Mouse (Mus musculus): ENCODE results near the gene Lipa.

Lipa gene

DNA sequence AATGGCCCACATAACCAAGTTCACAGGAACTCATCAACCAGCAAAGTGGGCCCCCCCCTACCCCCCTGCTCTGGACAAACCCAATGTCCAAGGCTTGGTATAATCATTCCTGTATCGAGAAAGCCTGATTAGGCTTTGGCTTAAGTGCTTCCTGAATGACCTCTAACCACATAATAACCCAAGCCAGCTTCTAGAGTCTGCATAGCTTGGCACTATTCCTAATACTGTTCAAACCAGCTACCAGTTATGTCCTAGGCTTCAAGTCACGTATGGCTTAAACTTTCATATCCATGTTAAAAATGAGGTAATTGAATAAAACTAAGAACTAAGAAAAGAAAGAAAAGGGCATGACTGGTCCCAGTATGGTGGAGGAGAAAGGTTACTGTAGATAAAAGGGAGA, 10.9 kb downstream of the Lipa start:
- Histone ChIP-seq H3K27me3 (ENCODE audit: control insufficient read depth, insufficient read depth, low read length, poor library complexity, severe bottlenecking) (no peaks in the 10 kb centered on the region), H3K36me3 (ENCODE audit: control insufficient read depth, insufficient read depth, low read length, poor library complexity, severe bottlenecking) (no peaks in the 10 kb centered on the region; the same call in 1 of the 2 replicates)
- no peak for DNase-seq (ENCODE audit: low read depth, low spot score)

GRCm38 (mm10) chr19:34515681-34516080, 11.6 kb downstream of the Lipa start:
- peak; percentile 52 for DNase-seq (ENCODE audit: low read depth, low spot score)
- Histone ChIP-seq H3K36me3 (ENCODE audit: control insufficient read depth, insufficient read depth, low read length, poor library complexity, severe bottlenecking) (no peaks in the 10 kb centered on the region; the same call in 1 of the 2 replicates), H3K27me3 (ENCODE audit: control insufficient read depth, insufficient read depth, low read length, poor library complexity, severe bottlenecking) (no peaks in the 10 kb centered on the region)

DNA sequence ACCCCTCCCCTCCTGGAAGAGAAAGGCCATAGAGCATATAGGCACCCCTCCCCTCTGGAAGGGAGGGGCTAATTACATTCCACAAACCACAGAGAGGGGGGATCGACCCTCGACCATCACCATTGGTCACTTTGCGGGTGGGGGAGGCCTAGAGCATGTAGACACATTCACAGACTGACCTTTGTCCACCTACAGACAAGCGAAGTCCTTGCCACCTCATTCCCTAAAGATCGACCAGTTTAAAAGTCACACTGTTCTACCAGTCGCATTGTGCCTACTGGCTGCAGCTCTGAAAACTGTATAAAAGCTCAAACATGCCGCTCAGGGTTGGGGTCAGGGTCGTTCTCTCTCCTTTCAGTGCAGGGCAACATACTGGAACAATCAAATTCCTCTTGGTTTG, 15.7 kb downstream of the Lipa start:
- Histone ChIP-seq H3K27me3 (ENCODE audit: control insufficient read depth, insufficient read depth, low read length, poor library complexity, severe bottlenecking) (no peaks in the 10 kb centered on the region), H3K36me3 (ENCODE audit: control insufficient read depth, insufficient read depth, low read length, poor library complexity, severe bottlenecking) (peaks cover 3% of the 10 kb centered on the region; the same call in 1 of the 2 replicates)
- no peak for DNase-seq (ENCODE audit: low read depth, low spot score)

- peak; percentile 21 for DNase-seq (ENCODE audit: low read depth, low spot score)
- Histone ChIP-seq H3K36me3 (ENCODE audit: control insufficient read depth, insufficient read depth, low read length, poor library complexity, severe bottlenecking) (peaks cover 4% of the 10 kb centered on the region), H3K27me3 (ENCODE audit: control insufficient read depth, insufficient read depth, low read length, poor library complexity, severe bottlenecking) (no peaks in the 10 kb centered on the region)
These were observed 16.6 kb downstream of the Lipa start for GRCm38 (mm10) chr19:34510717-34511116.

- no peaks in the 10 kb centered on the region for H3K27me3 ChIP-seq (ENCODE audit: control insufficient read depth, insufficient read depth, low read length, poor library complexity, severe bottlenecking)
- H3K36me3 ChIP-seq (ENCODE audit: control insufficient read depth, insufficient read depth, low read length, poor library complexity, severe bottlenecking), result peaks cover 4% of the 10 kb centered on the region
- DNase-seq (ENCODE audit: low read depth, low spot score), result no peak
These were observed 22.0 kb downstream of the Lipa start for GRCm38 (mm10) chr19:34505161-34505721.

DNA sequence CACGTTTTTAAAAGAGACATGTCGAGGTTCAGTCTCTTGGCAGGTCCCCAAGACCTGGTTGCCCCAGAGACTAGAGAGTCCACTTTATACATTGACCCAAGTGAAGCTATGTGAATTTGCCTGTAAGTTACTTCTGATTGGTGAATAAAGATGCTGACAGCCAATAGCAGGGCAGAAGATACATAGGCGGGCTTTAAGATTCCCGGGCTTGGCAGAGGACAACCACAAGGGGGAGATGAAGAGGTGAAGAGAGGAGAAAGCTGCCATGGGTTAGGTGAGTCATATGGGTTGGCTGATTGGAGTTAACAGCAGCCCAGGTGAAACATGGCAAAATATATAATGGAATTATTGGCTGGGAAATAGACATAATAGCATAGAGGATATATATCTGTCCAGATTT, 26.5 kb downstream of the Lipa start:
- Histone ChIP-seq H3K27me3 (ENCODE audit: control insufficient read depth, insufficient read depth, low read length, poor library complexity, severe bottlenecking) (no peaks in the 10 kb centered on the region), H3K36me3 (ENCODE audit: control insufficient read depth, insufficient read depth, low read length, poor library complexity, severe bottlenecking) (peaks cover 1% of the 10 kb centered on the region)
- peak; percentile 88 for DNase-seq (ENCODE audit: low read depth, low spot score)

- Histone ChIP-seq H3K36me3 (ENCODE audit: control insufficient read depth, insufficient read depth, low read length, poor library complexity, severe bottlenecking) (peaks cover 4% of the 10 kb centered on the region), H3K27me3 (ENCODE audit: control insufficient read depth, insufficient read depth, low read length, poor library complexity, severe bottlenecking) (no peaks in the 10 kb centered on the region)
- DNase-seq (ENCODE audit: low read depth, low spot score), result no peak
These were observed 30.9 kb downstream of the Lipa start for GRCm38 (mm10) chr19:34496353-34496752.

DNA sequence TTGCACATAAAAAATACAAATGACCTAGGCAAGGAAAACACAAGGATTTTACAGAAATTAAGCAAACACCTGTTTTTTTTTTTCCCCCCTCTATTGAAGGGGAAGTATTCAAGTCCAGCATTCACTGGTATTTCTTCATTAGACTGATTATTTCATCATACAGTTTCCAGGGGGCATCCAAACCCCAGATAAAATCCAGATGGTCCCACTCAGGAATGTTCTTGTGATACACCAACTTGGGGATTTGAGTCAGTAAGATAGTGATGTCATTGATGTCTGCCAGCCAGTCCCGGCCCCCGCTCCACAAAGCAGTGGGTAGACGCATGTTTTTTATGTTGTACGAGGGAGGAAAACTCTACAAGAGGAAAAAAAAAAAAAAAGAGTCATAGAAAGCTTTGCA, 33.4 kb downstream of the Lipa start:
- Histone ChIP-seq H3K36me3 (ENCODE audit: control insufficient read depth, insufficient read depth, low read length, poor library complexity, severe bottlenecking) (peaks cover 2% of the 10 kb centered on the region), H3K27me3 (ENCODE audit: control insufficient read depth, insufficient read depth, low read length, poor library complexity, severe bottlenecking) (no peaks in the 10 kb centered on the region)
- DNase-seq (ENCODE audit: low read depth, low spot score), result no peak

DNA sequence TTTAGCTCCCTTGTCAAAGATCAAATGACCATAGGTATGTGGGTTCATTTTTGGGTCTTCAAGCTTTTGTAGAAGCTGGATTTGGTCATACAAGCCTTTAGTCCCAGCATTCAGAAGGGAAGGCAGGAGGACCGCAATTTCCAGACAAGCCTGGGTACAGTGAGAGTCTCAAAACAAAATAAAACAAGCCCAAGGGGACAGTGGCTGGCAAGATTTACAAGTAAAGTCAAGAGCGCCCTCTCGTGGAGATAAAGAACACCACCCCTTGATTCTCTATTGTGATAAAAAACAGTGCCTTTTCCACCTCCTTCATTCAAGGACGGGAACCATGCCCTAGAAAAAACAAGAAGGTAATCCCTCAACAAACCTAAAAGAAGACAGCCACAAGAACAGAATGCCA, 43.7 kb downstream of the Lipa start:
- no peaks in the 10 kb centered on the region for H3K36me3 ChIP-seq (ENCODE audit: control insufficient read depth, insufficient read depth, low read length, poor library complexity, severe bottlenecking)
- DNase-seq (ENCODE audit: low read depth, low spot score), result peak; percentile 78
- H3K27me3 ChIP-seq (ENCODE audit: control insufficient read depth, insufficient read depth, low read length, poor library complexity, severe bottlenecking), result no peaks in the 10 kb centered on the region

DNA sequence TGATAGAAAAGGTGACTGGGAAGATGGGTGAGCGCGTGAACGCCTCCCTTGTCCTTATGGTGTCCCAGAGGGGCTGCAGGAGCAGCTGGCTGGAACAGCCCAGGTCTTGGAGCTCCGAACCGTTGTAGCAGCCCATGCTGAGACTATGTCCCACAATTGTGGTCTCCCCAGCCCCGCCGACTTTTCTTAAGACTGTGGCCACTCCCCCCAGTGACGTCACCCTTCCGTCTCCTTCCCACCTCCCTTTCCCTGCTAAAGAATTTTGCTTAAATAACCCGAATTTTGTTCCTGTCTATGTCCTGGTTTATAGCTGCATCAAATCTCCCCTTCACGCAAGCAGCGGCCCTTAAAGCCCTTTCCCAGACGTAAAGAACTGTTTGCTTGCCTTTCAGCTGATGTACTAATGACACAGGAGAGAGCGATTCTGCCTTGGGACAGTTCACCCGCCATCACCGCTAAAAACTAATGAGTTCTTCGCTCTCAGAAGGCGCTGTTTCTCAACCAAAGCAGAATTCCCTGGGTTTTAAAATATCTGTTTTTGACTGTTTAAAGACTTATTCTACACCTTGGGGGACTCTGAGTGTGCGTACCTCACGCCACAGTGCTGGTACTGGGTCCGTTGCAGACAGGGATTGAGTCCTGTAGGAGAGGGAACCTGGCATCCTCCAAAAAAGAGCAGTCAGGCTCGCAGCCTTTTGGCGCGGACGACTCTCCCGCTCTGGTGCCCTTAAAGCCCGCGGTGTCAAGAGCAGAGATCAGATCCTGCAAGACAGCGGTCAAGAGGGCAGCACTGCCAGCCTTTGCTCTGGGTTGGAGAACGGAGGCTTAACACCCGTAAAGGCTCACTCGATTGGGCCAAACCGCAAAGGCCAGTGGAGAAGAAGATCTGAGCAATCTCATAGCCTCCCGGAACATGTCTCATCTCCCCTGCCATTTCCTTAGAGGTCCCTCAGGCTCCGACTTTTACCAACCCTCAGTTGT, 52.0 kb downstream of the Lipa start, which contains the start of gene Ch25h:
Gene Ch25h, minus strand, starts transcription at position 174 of the 981 bp plus-strand sequence.
- Histone ChIP-seq H3K36me3 (ENCODE audit: control insufficient read depth, insufficient read depth, low read length, poor library complexity, severe bottlenecking) (no peaks in the 10 kb centered on the region), H3K27me3 (ENCODE audit: control insufficient read depth, insufficient read depth, low read length, poor library complexity, severe bottlenecking) (peaks cover 2% of the 10 kb centered on the region; the same call in 1 of the 2 replicates)
- DNase-seq (ENCODE audit: low read depth, low spot score), result peak; percentile 25

DNA sequence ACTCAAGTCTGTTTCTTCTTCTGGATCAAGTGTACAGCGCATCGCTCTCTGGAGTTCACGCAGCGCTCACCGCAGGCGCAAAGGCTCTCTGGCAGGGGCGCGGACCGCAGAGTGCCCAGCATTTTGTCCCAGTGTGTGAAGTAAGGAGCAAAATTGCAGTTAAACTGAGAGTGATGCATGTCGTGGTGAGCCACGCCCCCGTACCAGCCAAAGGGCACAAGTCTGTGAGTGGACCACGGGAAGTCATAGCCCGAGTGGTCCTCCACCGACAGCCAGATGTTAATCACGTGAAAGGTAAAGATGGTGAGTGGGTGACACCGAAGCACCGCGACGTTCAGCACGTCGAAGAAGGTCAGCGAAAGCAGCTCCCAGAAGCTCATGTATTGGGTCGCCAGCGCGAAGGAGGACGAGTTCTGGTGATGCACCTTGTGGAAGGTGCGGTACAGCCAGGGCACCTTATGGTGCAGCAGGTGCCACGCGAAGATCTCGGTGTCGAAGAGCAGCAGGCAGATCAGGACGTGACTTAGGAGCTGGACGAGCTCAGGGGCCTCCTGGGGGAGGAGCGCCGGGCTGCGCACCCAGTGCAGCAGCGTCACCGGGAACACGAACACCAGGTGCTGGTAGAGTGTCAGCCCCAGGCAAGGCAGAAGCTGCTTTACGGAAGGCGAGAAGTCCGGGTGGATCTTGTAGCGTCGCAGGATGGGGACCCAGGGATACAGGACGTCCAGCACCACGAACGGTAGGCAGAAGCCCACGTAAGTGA, 52.9 kb downstream of the Lipa start:
- DNase-seq (ENCODE audit: low read depth, low spot score), result peak; percentile 37
- no peaks in the 10 kb centered on the region for H3K36me3 ChIP-seq (ENCODE audit: control insufficient read depth, insufficient read depth, low read length, poor library complexity, severe bottlenecking)
- peaks cover 2% of the 10 kb centered on the region; the same call in 1 of the 2 replicates for H3K27me3 ChIP-seq (ENCODE audit: control insufficient read depth, insufficient read depth, low read length, poor library complexity, severe bottlenecking)

DNA sequence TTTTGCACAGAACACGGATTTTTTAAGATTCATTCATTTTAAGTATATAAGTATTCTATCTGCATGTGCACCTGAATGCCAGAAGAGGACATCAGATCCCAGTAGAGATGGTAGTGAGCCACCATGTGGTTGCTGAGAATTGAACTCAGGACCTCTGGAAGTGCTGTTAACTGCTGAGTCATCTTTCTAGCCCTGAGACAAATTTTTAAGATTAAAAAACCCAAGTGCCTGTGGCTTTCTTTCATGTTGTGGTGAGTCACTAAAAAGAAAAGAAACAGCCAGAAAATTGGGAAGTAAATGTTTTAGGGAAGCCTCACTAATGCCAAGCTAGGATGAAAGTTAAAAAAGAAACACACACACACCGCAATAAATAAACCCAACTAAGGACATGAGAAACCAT, 55.6 kb downstream of the Lipa start:
- DNase-seq (ENCODE audit: low read depth, low spot score), result no peak
- no peaks in the 10 kb centered on the region for H3K36me3 ChIP-seq (ENCODE audit: control insufficient read depth, insufficient read depth, low read length, poor library complexity, severe bottlenecking)
- H3K27me3 ChIP-seq (ENCODE audit: control insufficient read depth, insufficient read depth, low read length, poor library complexity, severe bottlenecking), result no peaks in the 10 kb centered on the region; the same call in 1 of the 2 replicates

GRCm38 (mm10) chr19:34468794-34469193, 58.5 kb downstream of the Lipa start:
- H3K27me3 ChIP-seq (ENCODE audit: control insufficient read depth, insufficient read depth, low read length, poor library complexity, severe bottlenecking), result no peaks in the 10 kb centered on the region; the same call in 1 of the 2 replicates
- no peak for DNase-seq (ENCODE audit: low read depth, low spot score)
- no peaks in the 10 kb centered on the region for H3K36me3 ChIP-seq (ENCODE audit: control insufficient read depth, insufficient read depth, low read length, poor library complexity, severe bottlenecking)

GRCm38 (mm10) chr19:34468216-34468615, 59.1 kb downstream of the Lipa start:
- no peaks in the 10 kb centered on the region for H3K27me3 ChIP-seq (ENCODE audit: control insufficient read depth, insufficient read depth, low read length, poor library complexity, severe bottlenecking)
- DNase-seq (ENCODE audit: low read depth, low spot score), result no peak
- no peaks in the 10 kb centered on the region for H3K36me3 ChIP-seq (ENCODE audit: control insufficient read depth, insufficient read depth, low read length, poor library complexity, severe bottlenecking)
